Mouse (Mus musculus) thymus, adult 2 months (tissue): ENCODE results near the gene Abracl.

ENCODE experiments used
- CTCF ChIP-seq: fragments of 200-500 bp; IDR thresholded peaks from 2 replicates; pipeline ENCODE4 v1.5.1; 2012; ENCODE audit warnings: mild to moderate bottlenecking, control low read depth, low read length, moderate library complexity, borderline replicate concordance; ENCODE audit not compliant: control insufficient read depth, poor library complexity, insufficient read depth; ENCODE audit errors: extremely low read depth
- POLR2A ChIP-seq: fragments of 200-500 bp; IDR thresholded peaks from 2 replicates; pipeline ENCODE4 v1.6.1; 2012; ENCODE audit warnings: mild to moderate bottlenecking, low read length, control low read depth, moderate library complexity; ENCODE audit not compliant: control insufficient read depth, poor library complexity, insufficient read depth; ENCODE audit errors: extremely low read depth

- TF ChIP-seq CTCF (no peak), POLR2A (no peak)
Observed at GRCm38 (mm10) chr10:18066031-18066439, 42.9 kb upstream of the Abracl start.
